Mouse (Mus musculus) cerebral cortex, adult 2 months (tissue): ENCODE data around the gene Odf3l1.

Experiments used
- WGBS: fragments of 180-500 bp; shearing (Covaris S2); methylation state at CpG from one replicate; pipeline ENCODE4 v1.1.7; 2018; 5-methylcytosine and 5-hydroxymethylcytosine counted together

Gene Odf3l1

DNA sequence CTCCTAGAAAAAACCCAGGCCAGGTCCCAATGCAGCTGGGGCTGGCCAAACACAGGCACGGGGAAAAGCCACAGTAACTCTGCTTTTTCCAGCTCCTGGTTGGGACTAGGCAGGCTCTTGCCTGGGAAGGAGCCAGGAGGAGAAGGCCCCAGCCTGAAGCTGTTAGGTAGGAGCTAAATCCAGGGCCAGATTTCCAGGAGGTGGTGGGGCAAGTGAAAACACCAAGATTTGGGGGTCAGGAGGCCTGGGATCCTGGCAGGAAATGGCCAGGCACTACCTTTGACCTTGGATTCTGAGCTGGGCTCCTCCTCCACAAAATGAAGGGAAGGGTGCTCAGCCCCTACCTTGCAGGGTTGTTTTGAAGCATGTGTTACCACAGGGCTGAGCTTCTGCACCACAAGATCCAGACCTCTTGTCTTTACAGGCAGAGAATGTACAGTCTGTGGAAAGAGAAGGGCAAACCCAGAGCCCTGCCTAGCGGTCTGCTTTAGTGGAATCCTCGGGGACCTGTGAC, at the start of gene Odf3l1:
Gene Odf3l1 (minus strand): TSS at position 464 of the 514 bp plus-strand sequence.
- 59% methylated on average over 3 of the region's 3 CpGs for WGBS

DNA sequence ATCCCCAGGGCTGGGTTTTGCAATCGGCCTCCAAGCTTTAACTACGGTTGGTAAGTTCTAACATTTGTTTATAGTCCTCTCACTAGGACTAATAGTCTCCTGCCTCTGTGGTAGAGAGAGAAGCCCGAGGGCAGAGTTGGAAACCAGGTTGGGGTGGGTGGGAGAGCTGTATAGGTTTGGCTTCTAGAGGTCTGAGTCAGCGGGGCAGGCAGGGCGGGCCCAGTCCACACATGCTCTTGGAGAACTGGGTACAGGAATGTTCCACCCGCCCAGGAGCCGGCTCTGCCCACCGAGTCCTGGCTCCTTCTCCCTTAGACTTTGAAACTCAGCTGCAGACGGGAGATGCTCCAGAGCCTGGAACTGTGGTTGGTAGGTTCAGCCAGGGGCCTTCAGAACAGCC, 49.5 kb upstream of the Odf3l1 start:
- WGBS = 87% methylated on average over 9 of the region's 9 CpGs

DNA sequence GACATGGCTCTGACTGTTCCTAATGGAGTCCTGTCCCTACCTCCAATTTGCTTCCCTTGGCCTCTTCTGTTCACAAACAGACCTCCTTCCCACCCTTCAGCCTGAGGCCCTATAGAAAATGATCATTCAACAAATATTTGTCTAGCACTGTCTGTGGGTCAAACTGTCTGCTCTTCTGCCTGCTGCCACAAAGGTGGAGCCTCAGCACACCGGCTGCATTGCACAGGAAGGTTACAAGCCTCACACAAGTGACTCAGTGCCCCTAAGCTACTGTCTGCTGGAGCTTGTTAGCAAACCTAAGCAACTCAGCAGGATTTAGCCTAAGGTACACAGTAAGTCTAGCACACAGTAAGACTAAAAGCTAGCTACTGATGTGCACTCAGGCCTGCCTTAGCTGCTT, 46.5 kb upstream of the Odf3l1 start:
- WGBS = 67% methylated on average over 1 of the region's 1 CpGs

DNA sequence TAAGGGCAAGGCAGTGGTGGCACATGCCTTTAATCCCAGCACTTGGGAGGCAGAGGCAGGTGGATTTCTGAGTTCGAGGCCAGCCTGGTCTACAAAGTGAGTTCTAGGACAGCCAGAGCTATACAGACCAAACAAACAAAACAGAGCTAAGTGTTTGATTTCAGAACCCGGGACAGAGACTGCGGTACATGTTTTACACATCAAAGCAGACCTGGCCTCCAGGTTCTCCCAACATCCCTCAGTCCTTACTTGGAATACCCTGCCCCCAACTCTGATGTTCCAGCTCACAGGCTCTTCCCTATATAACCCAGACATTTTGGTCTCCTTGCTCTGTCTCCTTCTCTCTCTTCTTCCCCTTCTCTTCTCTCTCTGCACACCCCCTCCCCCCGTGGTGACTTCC, 45.5 kb upstream of the Odf3l1 start:
- WGBS = 62% methylated on average over 4 of the region's 4 CpGs

DNA sequence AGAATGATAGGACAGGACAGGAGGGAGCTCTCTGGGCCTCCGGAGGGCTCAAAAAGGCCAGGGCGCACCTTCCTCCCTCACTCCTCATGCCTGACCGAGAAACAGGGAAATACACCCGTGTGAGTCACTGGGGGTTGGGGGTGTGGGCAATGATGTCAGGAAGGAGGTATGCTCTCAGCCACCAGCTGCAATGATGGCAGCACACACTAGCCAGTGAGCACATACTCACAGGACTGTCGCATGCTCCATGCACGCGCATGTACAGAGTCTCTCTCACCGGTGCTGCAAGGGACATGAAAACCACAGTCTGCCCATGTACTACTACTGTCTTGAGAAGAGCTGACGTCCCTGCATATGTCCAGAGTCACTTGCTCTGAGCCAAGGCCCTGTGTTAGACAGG, 43.1 kb upstream of the Odf3l1 start:
- 72% methylated on average over 9 of the region's 9 CpGs for WGBS

DNA sequence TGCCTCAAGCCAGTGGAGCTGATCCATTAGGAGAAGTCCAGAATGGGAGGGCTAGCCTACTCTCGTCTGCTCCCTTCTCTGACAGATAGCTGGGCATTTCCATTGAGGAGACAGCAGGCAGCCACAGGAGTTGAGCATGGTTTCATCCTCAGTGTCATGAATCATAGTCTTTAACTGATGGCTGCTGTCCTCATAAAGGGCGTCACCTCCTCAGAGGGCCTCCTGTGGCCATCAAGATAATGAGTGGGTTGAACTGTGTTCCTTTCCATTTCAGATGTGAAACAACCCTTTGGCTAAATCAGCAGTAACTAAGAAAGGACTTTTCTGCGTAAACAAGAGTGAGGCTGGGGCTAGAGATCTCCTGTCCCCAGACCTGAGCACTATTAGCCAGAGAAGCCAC, 39.2 kb upstream of the Odf3l1 start:
- WGBS = 93% methylated on average over 3 of the region's 3 CpGs

DNA sequence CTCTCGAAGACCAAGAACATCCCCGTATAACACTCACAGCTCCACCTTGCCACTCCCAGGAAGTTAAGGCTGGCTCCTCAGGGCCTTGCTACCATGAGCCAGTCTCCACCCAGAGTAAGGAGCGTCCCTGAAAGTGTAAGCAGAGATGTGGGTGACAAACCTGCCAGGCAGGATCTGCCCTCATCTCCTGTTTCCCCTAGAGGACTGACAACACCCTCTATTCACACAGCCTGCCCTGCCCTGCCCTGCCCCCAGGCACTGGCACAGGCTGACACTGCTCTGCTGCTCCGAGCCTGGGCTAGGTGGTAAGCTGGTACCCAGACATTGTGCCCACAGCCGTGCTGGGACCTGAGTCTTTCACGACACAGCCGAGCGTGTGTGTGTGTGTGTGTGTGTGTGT, 36.7 kb upstream of the Odf3l1 start:
- WGBS = 41% methylated on average over 8 of the region's 8 CpGs

DNA sequence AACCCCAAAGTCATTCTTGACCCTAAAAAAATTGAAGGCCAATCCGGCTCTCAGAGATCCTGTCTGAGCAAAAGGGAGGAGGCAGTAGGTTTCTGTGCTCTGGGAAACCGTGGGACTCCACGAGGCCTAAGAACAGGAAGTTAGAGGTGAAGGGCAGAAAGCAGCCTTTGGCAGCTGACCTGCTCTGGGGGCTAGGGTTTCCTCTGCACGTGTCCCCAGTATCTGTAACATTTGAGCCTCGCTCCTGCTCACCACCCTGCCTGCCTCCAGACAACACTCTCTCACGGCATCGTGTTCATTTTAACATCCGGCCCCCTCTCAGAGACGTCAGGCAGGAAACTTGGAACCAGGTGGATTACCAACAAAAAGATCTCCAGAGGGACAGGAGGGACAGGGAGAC, 36.1 kb upstream of the Odf3l1 start:
- 35% methylated on average over 9 of the region's 9 CpGs for WGBS

DNA sequence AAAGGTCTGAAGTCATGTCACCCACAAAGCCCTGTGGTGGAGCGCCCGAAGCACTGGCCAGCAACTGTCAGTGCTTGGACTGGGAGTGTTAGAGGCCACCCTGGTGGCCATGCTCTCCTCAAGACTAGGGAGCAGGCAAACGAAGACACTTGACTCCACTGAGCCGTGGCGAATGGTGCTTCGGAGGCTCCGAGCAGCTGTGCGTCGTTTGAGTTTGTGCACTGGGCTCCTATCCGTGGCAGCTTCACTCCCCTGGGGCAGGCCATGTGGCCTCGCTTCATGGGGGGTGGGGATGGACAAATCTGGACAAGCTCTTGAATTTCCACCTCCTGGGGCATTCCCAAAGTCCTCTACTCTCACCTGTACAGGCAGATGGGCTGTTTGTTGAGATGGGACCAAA, 34.9 kb upstream of the Odf3l1 start:
- WGBS = 91% methylated on average over 11 of the region's 11 CpGs

DNA sequence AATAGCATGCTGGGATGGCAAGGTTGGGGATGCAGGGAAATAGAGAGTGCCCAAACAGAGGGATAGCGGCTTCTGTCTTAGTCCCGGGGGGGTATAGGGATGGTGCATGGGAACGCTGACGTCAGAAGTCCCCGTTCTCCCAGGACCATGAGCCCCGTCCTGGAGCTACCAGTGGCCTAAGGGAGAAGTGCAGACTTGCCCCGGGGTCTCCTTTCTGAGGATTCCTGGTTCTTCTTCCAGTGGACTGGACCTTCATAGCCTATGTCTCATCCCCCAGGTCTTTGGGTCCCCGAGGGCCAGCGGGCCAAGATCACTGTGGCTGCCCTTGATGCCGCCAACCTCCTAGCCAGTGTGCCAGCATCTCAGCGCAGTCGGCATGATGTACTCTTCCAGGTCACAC, 32.3 kb upstream of the Odf3l1 start:
- WGBS = 88% methylated on average over 12 of the region's 12 CpGs

DNA sequence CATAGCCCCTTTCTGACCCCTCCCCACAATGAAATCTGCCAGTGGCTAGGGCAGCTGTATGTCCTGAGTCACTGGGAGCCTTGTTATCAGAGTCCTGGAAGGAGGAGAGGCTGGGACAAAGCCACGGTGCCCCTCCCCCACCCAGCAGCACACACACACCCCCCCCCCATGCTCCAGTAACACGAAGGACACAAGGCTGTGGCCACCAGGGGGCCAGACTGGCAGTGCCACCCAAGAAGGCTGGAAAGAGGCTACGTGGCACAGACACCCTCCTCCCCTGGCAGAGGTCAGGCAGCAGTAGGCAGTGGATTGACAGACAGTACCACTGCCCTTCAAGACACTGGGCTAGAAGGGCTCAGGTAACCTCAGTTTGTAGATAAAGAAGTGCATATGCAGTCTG, 29.5 kb upstream of the Odf3l1 start:
- 18% methylated on average over 3 of the region's 3 CpGs for WGBS

DNA sequence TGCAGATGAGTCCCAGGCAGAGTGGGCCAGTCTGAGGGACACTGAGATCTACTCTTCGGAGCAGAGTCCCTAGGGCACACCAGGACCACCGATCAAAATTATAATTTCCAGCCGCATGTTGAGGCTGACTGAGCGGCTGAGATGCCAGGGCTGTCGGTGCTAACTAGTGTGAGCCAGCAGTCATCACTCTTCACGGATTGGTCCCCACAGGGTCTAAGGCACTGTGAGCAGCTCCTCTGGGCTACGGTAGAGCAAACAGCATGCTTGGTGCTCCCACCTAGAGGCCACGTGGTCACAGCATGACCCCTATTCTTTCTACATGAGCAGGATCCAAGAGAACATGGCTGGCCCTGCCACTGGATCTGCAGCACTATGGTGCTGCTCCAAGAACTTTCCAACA, 28.8 kb upstream of the Odf3l1 start:
- 73% methylated on average over 8 of the region's 8 CpGs for WGBS

DNA sequence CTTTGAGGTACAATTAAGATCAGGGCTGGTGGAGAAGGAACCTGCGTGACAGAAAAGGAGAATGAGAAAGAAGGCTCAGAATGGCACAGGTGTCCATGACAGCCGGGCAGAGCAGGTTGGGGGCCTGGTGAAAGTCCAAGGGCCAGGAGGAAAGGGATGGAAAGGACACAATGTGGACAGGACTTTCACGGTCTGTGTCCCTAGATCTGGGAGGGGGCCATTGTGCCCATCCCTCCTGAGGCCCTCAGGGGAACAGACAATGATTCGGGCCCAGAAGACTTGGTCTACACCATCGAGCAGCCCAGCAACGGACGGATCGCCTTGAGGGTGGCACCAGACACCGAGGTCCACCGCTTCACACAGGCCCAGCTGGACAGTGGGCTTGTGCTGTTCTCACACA, 27.6 kb upstream of the Odf3l1 start:
- WGBS = 94% methylated on average over 10 of the region's 10 CpGs

DNA sequence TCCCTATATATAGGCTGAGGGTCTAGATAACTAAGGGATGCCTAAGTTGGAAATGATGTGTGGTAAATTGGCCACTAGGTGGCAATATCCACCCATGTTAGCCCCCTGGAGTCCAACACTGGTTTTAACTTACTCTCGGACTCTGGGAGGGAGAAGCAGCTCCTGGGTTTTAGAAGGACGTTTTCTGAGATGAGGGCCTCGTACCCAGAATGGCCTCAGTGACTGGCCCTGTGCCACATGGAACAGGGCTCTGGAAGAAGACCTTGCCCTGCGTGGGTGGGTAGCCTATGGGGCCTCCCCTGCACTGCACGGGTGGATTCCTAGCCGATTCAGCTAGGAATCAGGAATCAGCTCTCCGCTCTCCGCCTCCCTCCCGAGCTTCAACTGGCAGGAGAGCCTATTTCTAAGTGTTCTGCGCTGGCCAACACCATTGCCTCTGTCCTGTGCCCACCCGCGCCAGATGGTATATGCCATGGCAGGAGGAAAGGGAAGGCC, 27.1 kb upstream of the Odf3l1 start:
- WGBS = 21% methylated on average over 12 of the region's 12 CpGs

DNA sequence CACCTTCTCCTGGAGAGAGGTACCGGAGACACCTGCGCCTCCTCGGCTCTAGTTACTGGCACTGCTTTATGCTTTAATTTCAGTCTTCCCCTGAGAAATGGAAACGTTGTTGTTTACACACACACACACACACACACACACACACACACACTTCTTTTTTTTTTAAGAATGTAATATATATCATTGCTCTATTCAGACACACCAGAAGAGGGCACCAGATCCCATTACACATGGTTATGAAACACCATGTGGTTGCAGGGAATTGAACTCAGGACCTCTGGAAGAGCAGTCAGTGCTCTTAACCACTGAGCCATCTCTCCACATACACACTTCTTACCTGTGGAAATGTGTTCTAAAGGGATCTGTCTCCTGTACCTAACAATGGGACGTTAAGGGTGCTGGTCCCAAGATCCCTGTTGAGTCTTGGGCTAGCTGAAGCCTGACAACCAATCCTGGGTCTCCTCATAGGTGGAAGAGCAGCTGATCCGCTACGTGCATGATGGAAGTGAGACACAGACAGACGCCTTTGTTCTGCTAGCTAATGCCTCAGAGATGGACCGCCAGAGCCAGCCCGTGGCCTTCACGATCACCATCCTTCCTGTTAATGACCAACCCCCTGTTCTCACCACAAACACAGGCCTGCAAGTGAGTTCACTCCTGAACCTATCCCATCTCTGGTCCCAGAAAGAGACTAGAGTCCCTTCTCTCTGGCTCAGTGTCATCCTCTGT, 26.2 kb upstream of the Odf3l1 start:
- 61% methylated on average over 11 of the region's 11 CpGs for WGBS

DNA sequence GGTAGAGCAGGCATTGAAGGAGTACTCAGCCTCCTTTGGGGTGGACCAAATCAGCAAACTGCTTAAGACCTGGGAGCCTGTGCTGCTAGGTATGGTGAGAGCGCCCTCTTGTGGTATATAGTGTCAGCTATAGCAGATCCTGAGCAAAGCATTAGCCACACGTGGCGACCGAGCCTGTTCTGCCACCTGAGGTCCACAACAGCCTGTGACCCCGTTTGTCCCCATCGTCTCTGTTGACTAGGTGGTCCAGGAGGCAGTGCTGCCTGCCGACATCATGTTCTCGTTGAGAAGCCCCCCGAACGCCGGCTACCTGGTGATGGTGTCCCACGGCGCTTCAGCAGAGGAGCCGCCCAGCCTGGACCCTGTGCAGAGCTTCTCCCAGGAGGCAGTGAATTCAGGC, 25.3 kb upstream of the Odf3l1 start:
- 10% methylated on average over 14 of the region's 14 CpGs for WGBS

DNA sequence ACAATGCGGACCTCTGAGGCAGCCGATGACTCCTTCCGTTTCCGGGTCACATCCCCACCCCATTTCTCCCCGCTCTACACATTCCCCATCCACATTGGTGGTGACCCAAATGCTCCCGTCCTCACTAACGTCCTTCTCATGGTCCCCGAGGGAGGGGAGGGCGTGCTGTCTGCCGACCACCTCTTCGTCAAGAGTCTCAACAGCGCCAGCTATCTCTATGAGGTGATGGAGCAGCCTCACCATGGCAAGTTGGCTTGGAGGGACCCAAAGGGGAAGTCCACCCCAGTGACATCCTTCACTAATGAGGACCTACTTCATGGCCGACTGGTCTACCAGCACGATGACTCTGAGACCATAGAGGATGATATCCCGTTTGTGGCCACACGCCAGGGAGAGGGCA, 23.1 kb upstream of the Odf3l1 start:
- 92% methylated on average over 16 of the region's 16 CpGs for WGBS

DNA sequence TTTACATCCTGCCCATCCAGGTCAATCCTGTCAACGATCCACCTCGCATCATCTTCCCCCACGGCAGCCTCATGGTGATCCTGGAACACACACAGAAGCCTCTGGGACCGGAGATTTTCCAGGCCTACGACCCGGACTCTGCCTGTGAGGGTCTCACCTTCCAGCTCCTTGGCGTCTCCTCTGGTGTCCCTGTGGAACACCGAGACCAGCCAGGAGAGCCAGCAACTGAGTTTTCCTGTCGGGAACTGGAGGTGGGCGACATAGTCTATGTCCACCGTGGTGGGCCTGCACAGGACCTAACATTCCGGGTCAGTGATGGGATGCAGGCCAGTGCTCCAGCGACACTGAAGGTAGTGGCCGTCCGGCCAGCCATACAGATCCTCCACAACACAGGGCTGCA, 22.1 kb upstream of the Odf3l1 start:
- 95% methylated on average over 15 of the region's 15 CpGs for WGBS

DNA sequence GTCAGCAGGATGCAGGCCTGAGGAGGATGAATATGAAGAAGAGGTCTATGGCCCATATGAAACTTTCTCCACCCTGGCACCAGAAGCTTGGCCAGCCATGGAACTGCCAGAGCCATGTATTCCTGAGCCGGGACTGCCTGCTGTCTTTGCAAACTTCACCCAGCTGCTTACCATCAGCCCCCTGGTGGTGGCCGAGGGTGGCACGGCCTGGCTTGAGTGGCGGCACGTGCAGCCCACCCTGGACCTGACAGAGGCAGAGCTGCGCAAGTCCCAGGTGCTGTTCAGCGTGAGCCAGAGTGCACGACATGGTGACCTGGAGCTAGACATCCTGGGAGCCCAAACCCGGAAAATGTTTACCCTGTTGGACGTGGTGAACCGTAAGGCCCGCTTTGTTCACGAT, 21.6 kb upstream of the Odf3l1 start:
- 77% methylated on average over 13 of the region's 13 CpGs for WGBS

DNA sequence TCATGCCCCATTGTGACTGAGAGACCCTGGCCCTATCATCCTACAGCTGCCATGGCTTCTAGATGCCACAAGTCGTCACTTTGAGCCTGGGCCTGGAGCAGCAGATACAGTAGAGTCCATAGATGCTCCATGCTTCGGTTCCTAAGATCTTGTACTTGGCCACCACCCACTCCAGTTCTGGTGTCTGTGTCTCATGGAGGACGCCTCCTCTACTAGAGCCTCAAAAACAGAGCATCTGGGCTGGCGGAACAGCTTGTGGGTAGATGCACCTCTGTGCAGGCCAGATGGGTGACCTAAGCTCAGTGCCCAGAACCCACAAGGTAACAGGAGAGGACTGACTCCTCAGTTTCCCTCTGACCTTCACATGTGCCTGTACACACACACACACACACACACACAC, 19.8 kb upstream of the Odf3l1 start:
- 53% methylated on average over 4 of the region's 4 CpGs for WGBS

DNA sequence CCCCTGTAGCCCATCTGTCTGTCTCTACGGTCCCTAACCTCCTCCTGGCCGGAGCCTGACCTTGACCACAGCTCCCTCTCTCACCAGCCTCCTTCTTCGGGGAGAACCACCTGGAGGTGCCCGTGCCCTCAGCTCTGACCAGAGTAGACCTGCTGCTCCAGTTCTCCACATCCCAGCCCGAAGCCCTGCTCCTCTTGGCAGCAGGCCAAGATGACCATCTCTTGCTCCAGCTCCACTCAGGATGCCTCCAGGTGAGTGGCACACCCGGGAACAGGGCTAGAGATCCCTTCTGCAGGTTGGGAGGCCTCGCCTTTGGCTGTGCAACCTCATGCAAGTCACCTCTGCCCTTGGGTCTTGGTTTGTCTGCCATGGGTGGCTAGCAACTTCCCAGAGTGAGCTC, 19.0 kb upstream of the Odf3l1 start:
- 77% methylated on average over 7 of the region's 7 CpGs for WGBS

DNA sequence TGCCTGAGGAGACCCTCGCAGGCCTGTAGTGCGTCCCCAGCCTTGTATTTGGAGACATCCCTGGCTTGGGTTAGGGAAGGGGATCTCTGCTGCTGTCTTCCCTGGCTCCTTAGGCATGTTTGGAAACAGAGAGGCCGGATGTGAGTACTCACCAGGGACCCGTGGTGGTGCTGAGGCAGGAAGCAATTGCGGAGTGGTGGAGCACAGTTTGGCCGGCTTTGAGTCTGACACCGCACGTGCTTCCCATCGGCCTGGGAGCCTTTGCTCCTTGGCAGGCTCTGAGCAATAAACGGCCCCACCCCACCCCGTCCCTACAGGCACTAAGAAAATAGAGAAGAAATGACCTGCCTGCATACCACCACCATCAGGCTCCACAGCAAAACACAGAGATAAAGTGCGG, 18.3 kb upstream of the Odf3l1 start:
- 75% methylated on average over 12 of the region's 12 CpGs for WGBS

DNA sequence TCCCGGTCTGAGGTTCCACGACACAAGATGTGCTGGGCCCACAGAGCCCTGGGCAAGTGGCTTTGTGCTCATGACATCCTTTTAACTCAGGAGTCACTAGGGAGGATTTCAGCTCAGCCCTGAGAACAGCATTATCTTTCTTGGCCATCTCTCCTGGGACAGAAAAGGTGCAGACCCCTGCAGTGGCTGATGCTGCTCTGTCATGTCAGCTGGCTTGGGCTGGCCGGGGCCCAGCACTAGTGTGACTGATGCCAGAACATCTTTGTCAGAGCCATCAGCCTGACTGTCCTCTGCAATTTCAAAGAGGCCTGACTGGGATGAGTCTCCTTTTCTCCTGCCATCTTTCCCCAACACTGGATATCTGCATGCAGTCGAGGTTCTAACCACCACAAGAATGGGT, 17.8 kb upstream of the Odf3l1 start:
- 69% methylated on average over 4 of the region's 4 CpGs for WGBS

DNA sequence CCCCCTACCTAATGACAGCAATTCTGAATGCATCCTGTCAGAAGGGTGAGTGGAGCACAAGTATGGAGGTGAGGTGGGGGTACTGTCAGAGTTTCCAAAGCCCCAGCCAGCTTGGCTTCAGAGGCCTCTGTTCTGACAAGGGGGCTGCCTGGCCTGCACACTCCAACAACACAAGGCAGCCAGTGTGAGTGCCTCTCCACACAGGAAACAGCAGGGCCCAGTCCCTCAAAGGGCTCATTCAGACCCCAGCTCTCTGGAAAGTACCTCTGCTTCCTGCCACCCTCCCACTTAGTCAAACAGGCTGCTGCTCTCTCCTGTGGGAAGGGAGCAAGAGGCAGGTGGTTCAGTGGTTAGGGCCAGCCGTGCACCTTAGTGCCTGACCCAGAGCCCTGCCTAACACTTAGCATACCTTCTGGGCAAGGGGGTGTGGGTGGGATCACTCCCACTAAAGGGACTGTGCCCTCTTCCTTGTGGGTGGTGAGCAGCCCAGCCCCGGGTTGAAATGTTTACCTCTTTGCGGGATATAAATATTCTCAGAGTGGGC, 17.1 kb upstream of the Odf3l1 start:
- 34% methylated on average over 3 of the region's 3 CpGs for WGBS
